Mouse (Mus musculus) lung, embryonic 14.5 days (tissue): ENCODE measurements at regions not wholly inside any gene's neighbourhood (a gene's known extent, or its start where the extent isn't known, plus 50 kb on each side); places are given as distances from the start of the nearest gene placed in this dataset.

ENCODE experiments used
- ATAC-seq: fragments of 200-750 bp; cut with Nextera tagmentation; 2 replicates; pipeline ENCODE4 v1.8.0; 2017; ENCODE audit warnings: mild to moderate bottlenecking, moderate TSS enrichment, moderate library complexity; ENCODE audit not compliant: insufficient read depth
- DNase-seq: peaks from one replicate; pipeline ENCODE4 v3.0.0-alpha.2; 2015
- H3K27ac ChIP-seq: fragments of 300-500 bp; sonication (generic); 2 replicates; pipeline ENCODE4 v1.5.1; 2014; ENCODE audit warnings: low read depth, mild to moderate bottlenecking, moderate library complexity
- H3K27me3 ChIP-seq: fragments of 300-500 bp; sonication (generic); 2 replicates; pipeline ENCODE4 v1.6.1; 2014; ENCODE audit warnings: low read length, control low read depth; ENCODE audit not compliant: insufficient read depth
- H3K36me3 ChIP-seq: fragments of 300-500 bp; sonication (generic); 2 replicates; pipeline ENCODE4 v1.6.1; 2014; ENCODE audit warnings: control low read depth; ENCODE audit not compliant: insufficient read depth
- H3K4me1 ChIP-seq: fragments of 300-500 bp; sonication (generic); 2 replicates; pipeline ENCODE4 v1.6.1; 2014; ENCODE audit warnings: antibody characterized with exemption, control low read depth; ENCODE audit not compliant: insufficient read depth
- H3K4me2 ChIP-seq: fragments of 300-500 bp; sonication (generic); 2 replicates; pipeline ENCODE4 v1.6.1; 2014; ENCODE audit warnings: mild to moderate bottlenecking
- H3K4me3 ChIP-seq: fragments of 300-500 bp; sonication (generic); 2 replicates; pipeline ENCODE4 v1.5.1; 2014; ENCODE audit warnings: low read depth, low read length
- H3K9ac ChIP-seq: fragments of 300-500 bp; sonication (generic); 2 replicates; pipeline ENCODE4 v1.6.1; 2014
- H3K9me3 ChIP-seq: fragments of 300-500 bp; sonication (generic); 2 replicates; pipeline ENCODE4 v1.6.1; 2016; ENCODE audit warnings: low read depth, low read length, control low read depth
- CTCF ChIP-seq: IDR thresholded peaks from 2 replicates; pipeline ENCODE4 v1.5.1; 2016; ENCODE audit warnings: antibody characterized with exemption, low read depth
- WGBS: fragments of 180-500 bp; shearing (Covaris S2); extraction: QIAGEN DNeasy Blood & Tissue Kit; methylation state at CpG from one replicate; pipeline ENCODE4 v1.1.7; 2014; 5-methylcytosine and 5-hydroxymethylcytosine counted together

DNA sequence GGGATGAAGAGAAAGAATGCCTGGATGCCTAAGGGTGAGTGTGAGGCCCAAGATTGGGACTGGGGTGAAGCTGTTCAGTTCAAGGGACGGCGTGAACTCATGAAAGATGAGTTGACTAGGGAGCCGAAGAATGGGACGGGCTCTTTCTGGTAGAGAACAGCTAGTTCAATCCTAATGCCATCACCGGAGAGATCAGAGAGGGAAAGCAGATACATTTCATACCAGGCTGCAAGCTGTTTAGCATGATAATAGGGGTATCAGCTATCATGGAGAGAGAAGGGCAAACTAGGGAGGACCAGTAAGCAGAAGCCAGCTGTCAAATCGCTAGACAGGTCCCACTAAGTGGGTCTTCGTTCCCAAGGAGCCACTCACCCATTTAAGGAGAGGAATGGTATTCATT is 81.9 kb upstream of the Pgrmc2 start:
- TF ChIP-seq CTCF, result no peak
- no peak overlapping the region for H3K27ac ChIP-seq
- H3K4me1 ChIP-seq, result no peaks in the 10 kb centered on the region
- ATAC-seq (no peak), DNase-seq (no peak)
- H3K27me3 ChIP-seq, result no peaks in the 10 kb centered on the region
- no peaks in the 10 kb centered on the region for H3K9me3 ChIP-seq
- no peak overlapping the region for H3K9ac ChIP-seq
- 86% methylated on average over 7 of the region's 7 CpGs for WGBS
- H3K4me3 ChIP-seq, result no peak overlapping the region
- H3K36me3 ChIP-seq, result no peaks in the 10 kb centered on the region
- H3K4me2 ChIP-seq, result no peak overlapping the region

GRCm38 (mm10) chr3:41163767-41164166 is 80.9 kb upstream of the Pgrmc2 start:
- Histone ChIP-seq H3K4me3 (no peak overlapping the region), H3K36me3 (no peaks in the 10 kb centered on the region), H3K9ac (no peak overlapping the region), H3K9me3 (no peaks in the 10 kb centered on the region), H3K4me2 (no peak overlapping the region), H3K27me3 (no peaks in the 10 kb centered on the region), H3K4me1 (no peaks in the 10 kb centered on the region), H3K27ac (no peak overlapping the region)
- WGBS, result 62% methylated on average over 3 of the region's 3 CpGs
- ATAC-seq, result no peak
- no peak for DNase-seq
- no peak for TF ChIP-seq CTCF

DNA sequence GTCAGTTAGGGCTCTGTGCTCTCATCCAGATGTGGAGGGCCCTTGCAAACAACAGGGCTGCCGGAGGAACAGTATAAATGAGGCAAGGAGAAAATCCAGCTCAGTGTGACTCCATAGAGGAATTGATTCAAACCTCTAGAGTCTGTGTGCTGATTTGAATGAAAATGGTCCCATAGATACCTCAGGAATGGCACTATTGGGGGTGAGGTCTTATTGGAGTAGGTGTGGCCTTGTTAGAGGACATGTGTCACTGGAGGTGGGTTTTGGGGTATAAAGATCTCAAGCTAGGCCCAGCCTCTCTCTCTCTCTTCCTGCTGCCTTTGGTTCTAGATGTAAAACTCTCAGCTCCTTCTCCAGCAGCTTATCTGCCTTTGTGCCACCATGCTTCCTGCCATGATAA is 79.7 kb upstream of the Pgrmc2 start:
- DNase-seq (no peak), ATAC-seq (no peak)
- H3K9me3 ChIP-seq, result no peaks in the 10 kb centered on the region
- H3K4me1 ChIP-seq, result no peaks in the 10 kb centered on the region
- TF ChIP-seq CTCF, result no peak
- no peak overlapping the region for H3K27ac ChIP-seq
- 84% methylated on average over 1 of the region's 1 CpGs for WGBS
- no peak overlapping the region for H3K4me3 ChIP-seq
- H3K9ac ChIP-seq, result no peak overlapping the region
- H3K36me3 ChIP-seq, result no peaks in the 10 kb centered on the region
- H3K27me3 ChIP-seq, result no peaks in the 10 kb centered on the region
- no peak overlapping the region for H3K4me2 ChIP-seq

DNA sequence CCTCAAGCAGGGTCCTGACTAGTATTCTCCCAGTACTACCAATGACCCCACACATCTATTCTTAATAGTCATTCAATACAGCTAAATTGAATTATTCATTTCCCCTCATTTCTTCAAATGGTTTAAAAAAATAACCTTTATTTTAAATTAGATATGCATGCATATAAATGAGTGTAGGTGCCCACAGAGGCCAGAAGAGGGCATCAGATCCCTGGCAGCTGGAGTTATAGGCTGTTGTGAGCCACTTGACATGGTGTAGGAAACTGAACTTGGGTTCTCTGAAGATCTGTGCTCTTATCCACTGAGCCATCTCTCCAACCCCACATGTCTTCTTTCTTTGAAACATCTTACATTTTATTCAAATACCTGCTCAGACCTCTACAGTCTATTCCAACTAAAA is 77.8 kb upstream of the Pgrmc2 start:
- Histone ChIP-seq H3K27me3 (no peaks in the 10 kb centered on the region), H3K9me3 (no peaks in the 10 kb centered on the region), H3K36me3 (no peaks in the 10 kb centered on the region), H3K9ac (no peak overlapping the region), H3K4me3 (no peak overlapping the region), H3K4me2 (no peak overlapping the region), H3K4me1 (no peaks in the 10 kb centered on the region), H3K27ac (no peak overlapping the region)
- 0 out of 2 replicates have a peak, but pooled peaks have one; percentile 13 for TF ChIP-seq CTCF
- ATAC-seq, result no peak
- no peak for DNase-seq

DNA sequence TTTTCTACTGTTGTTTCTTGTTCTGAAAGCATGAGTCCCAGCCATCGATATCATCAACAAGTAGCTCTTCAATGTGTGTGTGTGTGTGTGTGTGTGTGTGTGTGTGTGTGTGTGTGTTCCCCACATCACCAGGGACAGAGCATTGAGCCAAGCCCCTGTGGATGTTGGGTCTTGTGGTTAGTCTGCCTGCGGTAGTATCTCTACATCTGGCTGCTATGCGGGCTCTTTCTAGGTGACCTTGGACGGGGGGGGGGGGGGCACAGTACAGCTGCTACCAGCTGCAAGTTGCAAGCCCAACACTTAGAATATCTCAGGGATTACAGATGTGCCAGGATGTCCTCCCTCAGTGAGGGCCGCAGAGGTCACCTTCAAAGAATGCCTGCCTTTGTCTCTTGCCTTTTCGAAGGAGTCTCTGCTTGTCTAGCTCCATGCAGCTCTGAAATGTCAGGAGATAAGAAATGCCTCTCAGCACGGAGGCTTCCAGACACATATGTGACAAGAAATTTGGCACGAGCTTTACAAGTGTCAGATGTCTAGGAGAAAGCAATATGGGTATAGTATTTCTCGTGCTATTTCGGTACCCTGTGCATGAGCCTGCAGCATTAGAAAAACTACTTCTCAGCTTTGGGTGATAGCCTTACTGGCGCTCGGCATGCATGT is 75.6 kb upstream of the Pgrmc2 start:
- Histone ChIP-seq H3K9ac (no peak overlapping the region), H3K4me2 (no peak overlapping the region), H3K4me1 (no peaks in the 10 kb centered on the region), H3K36me3 (no peaks in the 10 kb centered on the region), H3K27ac (no peak overlapping the region), H3K9me3 (no peaks in the 10 kb centered on the region), H3K27me3 (no peaks in the 10 kb centered on the region), H3K4me3 (no peak overlapping the region)
- 48% methylated on average over 12 of the region's 12 CpGs for WGBS
- DNase-seq (peak; percentile 51), ATAC-seq (no peak)
- TF ChIP-seq CTCF, result no peak

DNA sequence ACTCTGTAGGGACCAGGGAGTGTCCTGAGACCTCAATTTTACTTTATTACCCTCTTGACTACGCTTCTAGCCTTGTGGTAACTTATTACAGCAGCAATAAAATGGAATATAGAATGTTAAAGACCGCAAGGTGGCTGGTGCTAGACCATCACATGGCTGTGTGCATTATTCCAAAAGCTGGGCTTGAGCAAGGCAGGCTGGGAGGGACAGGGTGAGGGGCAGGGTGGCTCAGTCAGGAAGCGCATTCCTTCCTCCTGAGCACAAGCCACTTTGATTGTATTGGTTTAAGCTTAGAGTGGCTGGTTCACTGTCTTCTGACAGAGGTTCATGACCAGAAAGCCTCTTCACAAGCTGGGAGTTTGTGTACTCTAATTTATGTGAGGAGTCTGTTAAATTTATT is 74.6 kb upstream of the Pgrmc2 start:
- H3K9me3 ChIP-seq, result no peaks in the 10 kb centered on the region
- no peaks in the 10 kb centered on the region for H3K27me3 ChIP-seq
- no peak overlapping the region for H3K4me3 ChIP-seq
- no peak overlapping the region for H3K4me2 ChIP-seq
- 90% methylated on average over 3 of the region's 3 CpGs for WGBS
- no peak for TF ChIP-seq CTCF
- H3K9ac ChIP-seq, result no peak overlapping the region
- H3K4me1 ChIP-seq, result no peaks in the 10 kb centered on the region
- no peak overlapping the region for H3K27ac ChIP-seq
- no peak for DNase-seq
- ATAC-seq, result no peak
- H3K36me3 ChIP-seq, result no peaks in the 10 kb centered on the region

- no peaks in the 10 kb centered on the region for H3K9me3 ChIP-seq
- no peak overlapping the region for H3K9ac ChIP-seq
- H3K36me3 ChIP-seq, result no peaks in the 10 kb centered on the region
- H3K4me3 ChIP-seq, result no peak overlapping the region
- 91% methylated on average over 2 of the region's 2 CpGs for WGBS
- H3K27me3 ChIP-seq, result no peaks in the 10 kb centered on the region
- no peak overlapping the region for H3K4me2 ChIP-seq
- no peak for ATAC-seq
- no peak overlapping the region for H3K27ac ChIP-seq
- H3K4me1 ChIP-seq, result no peaks in the 10 kb centered on the region
- TF ChIP-seq CTCF, result no peak
- DNase-seq, result no peak
Measured at GRCm38 (mm10) chr3:41156562-41156961, 73.7 kb upstream of the Pgrmc2 start.
